Mouse (Mus musculus): ENCODE measurements around the gene Gm2000. TPM values are rescaled to one million over a fixed set of nuclear protein-coding genes. Genes with fewer than 3 reads are reported as not detected.
"Not testable (repeated sequence)": the region's sequence is repeated elsewhere in the genome, so short reads cannot be mapped to it uniquely, and the experiment has no call there.

Gene Gm2000
- polyA plus RNA-seq, 1 experiment from 2014 or later = 833 TPM

- no peak overlapping the region for H3K4me2 ChIP-seq (ENCODE audit: low read depth, low read length)
- no peaks in the 10 kb centered on the region for H3K36me3 ChIP-seq (ENCODE audit: control insufficient read depth, insufficient read depth, low read length)
- H3K4me3 ChIP-seq (replicated peaks; ENCODE audit: low read length) = no peak overlapping the region
- no peak for ATAC-seq (ENCODE audit: insufficient read depth, low FRiP score)
- no peak overlapping the region for H3K27ac ChIP-seq (ENCODE audit: low read length)
- H3K27me3 ChIP-seq (ENCODE audit: control insufficient read depth, insufficient read depth, low read length) = no peaks in the 10 kb centered on the region
- no peaks in the 10 kb centered on the region for H3K4me1 ChIP-seq (ENCODE audit: control insufficient read depth, insufficient read depth, low read length)
- H3K9me3 ChIP-seq (replicated peaks; ENCODE audit: control insufficient read depth, low read length) = no peaks in the 10 kb centered on the region
- H3K9ac ChIP-seq (ENCODE audit: low read length) = no peak overlapping the region
- WGBS = 61% methylated on average over 3 of the region's 3 CpGs
These were observed 21.0 kb downstream of the Gm2000 start for GRCm38 (mm10) chr1:156386880-156387279.

- WGBS = 86% methylated on average over 4 of the region's 4 CpGs
- H3K9me3 ChIP-seq (replicated peaks; ENCODE audit: control insufficient read depth, low read length) = no peaks in the 10 kb centered on the region
- no peaks in the 10 kb centered on the region for H3K36me3 ChIP-seq (ENCODE audit: control insufficient read depth, insufficient read depth, low read length)
- H3K4me1 ChIP-seq (ENCODE audit: control insufficient read depth, insufficient read depth, low read length) = no peaks in the 10 kb centered on the region
- H3K4me3 ChIP-seq (replicated peaks; ENCODE audit: low read length) = no peak overlapping the region
- no peak overlapping the region for H3K4me2 ChIP-seq (ENCODE audit: low read depth, low read length)
- no peaks in the 10 kb centered on the region for H3K27me3 ChIP-seq (ENCODE audit: control insufficient read depth, insufficient read depth, low read length)
- no peak overlapping the region for H3K27ac ChIP-seq (ENCODE audit: low read length)
- ATAC-seq (ENCODE audit: insufficient read depth, low FRiP score) = no peak
- no peak overlapping the region for H3K9ac ChIP-seq (ENCODE audit: low read length)
These were observed 27.3 kb downstream of the Gm2000 start for GRCm38 (mm10) chr1:156393148-156393547.

DNA sequence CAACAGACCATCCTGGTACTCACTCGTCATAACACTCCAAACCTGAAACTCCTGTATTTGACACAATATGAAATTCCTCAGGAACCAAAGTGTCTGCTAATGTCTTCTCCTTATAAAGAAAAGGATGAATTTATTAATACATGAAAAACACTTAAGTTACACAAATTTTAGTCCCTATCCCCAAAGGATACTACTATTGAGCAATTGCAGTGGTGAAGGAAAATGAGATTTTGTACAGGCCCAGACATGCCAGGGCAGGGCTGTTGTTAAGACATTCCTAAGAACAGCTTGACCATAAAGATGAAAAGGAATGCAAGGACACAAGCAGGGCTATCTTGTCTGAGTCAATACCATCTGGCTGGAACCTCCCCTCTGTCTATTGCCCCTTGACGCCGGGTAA is 34.3 kb downstream of the Gm2000 start:
- not testable (repeated sequence) for H3K9me3 ChIP-seq (replicated peaks; ENCODE audit: control insufficient read depth, low read length); H3K4me1 ChIP-seq (ENCODE audit: control insufficient read depth, insufficient read depth, low read length); H3K27me3 ChIP-seq (ENCODE audit: control insufficient read depth, insufficient read depth, low read length); H3K36me3 ChIP-seq (ENCODE audit: control insufficient read depth, insufficient read depth, low read length); H3K4me2 ChIP-seq (ENCODE audit: low read depth, low read length); H3K9ac ChIP-seq (ENCODE audit: low read length); ATAC-seq (ENCODE audit: insufficient read depth, low FRiP score); H3K27ac ChIP-seq (ENCODE audit: low read length); H3K4me3 ChIP-seq (replicated peaks; ENCODE audit: low read length)
- WGBS = 75% methylated on average over 3 of the region's 3 CpGs

GRCm38 (mm10) chr1:156402491-156402890 is 36.7 kb downstream of the Gm2000 start:
- ATAC-seq (ENCODE audit: insufficient read depth, low FRiP score) = no peak
- H3K9ac ChIP-seq (ENCODE audit: low read length) = no peak overlapping the region
- no peaks in the 10 kb centered on the region for H3K9me3 ChIP-seq (replicated peaks; ENCODE audit: control insufficient read depth, low read length)
- no peaks in the 10 kb centered on the region for H3K36me3 ChIP-seq (ENCODE audit: control insufficient read depth, insufficient read depth, low read length)
- WGBS = 66% methylated on average over 2 of the region's 2 CpGs
- no peaks in the 10 kb centered on the region for H3K27me3 ChIP-seq (ENCODE audit: control insufficient read depth, insufficient read depth, low read length)
- H3K4me2 ChIP-seq (ENCODE audit: low read depth, low read length) = no peak overlapping the region
- H3K4me3 ChIP-seq (replicated peaks; ENCODE audit: low read length) = no peak overlapping the region
- H3K4me1 ChIP-seq (ENCODE audit: control insufficient read depth, insufficient read depth, low read length) = no peaks in the 10 kb centered on the region
- H3K27ac ChIP-seq (ENCODE audit: low read length) = no peak overlapping the region

DNA sequence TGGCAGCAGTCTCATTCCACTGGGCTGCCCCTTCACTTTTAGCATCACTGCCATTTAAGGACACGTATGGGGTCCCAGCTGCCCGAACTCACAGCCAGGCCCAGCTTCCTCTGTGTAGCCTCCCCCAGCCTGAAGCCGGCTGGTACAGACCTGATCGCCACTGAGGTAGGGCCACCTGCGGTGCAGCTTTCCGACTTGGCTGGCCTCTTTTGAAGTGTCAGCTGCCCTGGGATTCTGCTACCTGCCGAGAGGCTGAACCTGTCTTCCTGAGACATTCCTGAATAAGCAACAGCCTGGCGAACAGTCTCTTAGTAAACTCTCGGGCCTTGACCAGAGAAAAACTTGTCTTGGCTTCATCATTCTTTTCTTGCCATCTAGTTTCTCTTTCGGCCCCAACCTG is 37.4 kb downstream of the Gm2000 start:
- no peaks in the 10 kb centered on the region for H3K9me3 ChIP-seq (replicated peaks; ENCODE audit: control insufficient read depth, low read length)
- H3K4me3 ChIP-seq (replicated peaks; ENCODE audit: low read length) = no peak overlapping the region
- WGBS = 55% methylated on average over 10 of the region's 10 CpGs
- H3K4me2 ChIP-seq (ENCODE audit: low read depth, low read length) = no peak overlapping the region
- H3K4me1 ChIP-seq (ENCODE audit: control insufficient read depth, insufficient read depth, low read length) = no peaks in the 10 kb centered on the region
- no peaks in the 10 kb centered on the region for H3K27me3 ChIP-seq (ENCODE audit: control insufficient read depth, insufficient read depth, low read length)
- no peaks in the 10 kb centered on the region for H3K36me3 ChIP-seq (ENCODE audit: control insufficient read depth, insufficient read depth, low read length)
- no peak overlapping the region for H3K27ac ChIP-seq (ENCODE audit: low read length)
- no peak overlapping the region for H3K9ac ChIP-seq (ENCODE audit: low read length)
- ATAC-seq (ENCODE audit: insufficient read depth, low FRiP score) = no peak

- 40% methylated on average over 3 of the region's 3 CpGs for WGBS
- no peaks in the 10 kb centered on the region for H3K4me1 ChIP-seq (ENCODE audit: control insufficient read depth, insufficient read depth, low read length)
- H3K9me3 ChIP-seq (replicated peaks; ENCODE audit: control insufficient read depth, low read length) = no peaks in the 10 kb centered on the region
- no peak overlapping the region for H3K9ac ChIP-seq (ENCODE audit: low read length)
- H3K4me2 ChIP-seq (ENCODE audit: low read depth, low read length) = no peak overlapping the region
- H3K27ac ChIP-seq (ENCODE audit: low read length) = no peak overlapping the region
- ATAC-seq (ENCODE audit: insufficient read depth, low FRiP score) = no peak
- no peaks in the 10 kb centered on the region for H3K27me3 ChIP-seq (ENCODE audit: control insufficient read depth, insufficient read depth, low read length)
- H3K4me3 ChIP-seq (replicated peaks; ENCODE audit: low read length) = no peak overlapping the region
- no peaks in the 10 kb centered on the region for H3K36me3 ChIP-seq (ENCODE audit: control insufficient read depth, insufficient read depth, low read length)
These were observed 42.2 kb downstream of the Gm2000 start for GRCm38 (mm10) chr1:156408004-156408403.

- Histone ChIP-seq H3K27me3 (ENCODE audit: control insufficient read depth, insufficient read depth, low read length) (no peaks in the 10 kb centered on the region), H3K9me3 (replicated peaks; ENCODE audit: control insufficient read depth, low read length) (no peaks in the 10 kb centered on the region), H3K4me2 (ENCODE audit: low read depth, low read length) (no peak overlapping the region), H3K4me3 (replicated peaks; ENCODE audit: low read length) (no peak overlapping the region), H3K4me1 (ENCODE audit: control insufficient read depth, insufficient read depth, low read length) (no peaks in the 10 kb centered on the region), H3K36me3 (ENCODE audit: control insufficient read depth, insufficient read depth, low read length) (no peaks in the 10 kb centered on the region), H3K27ac (ENCODE audit: low read length) (no peak overlapping the region), H3K9ac (ENCODE audit: low read length) (no peak overlapping the region)
- no peak for ATAC-seq (ENCODE audit: insufficient read depth, low FRiP score)
- WGBS = 61% methylated on average over 4 of the region's 4 CpGs
These were observed 42.7 kb downstream of the Gm2000 start for GRCm38 (mm10) chr1:156408521-156408920.

Other genes starting within 250 kb of the Gm2000 start
- 4.2 and 4.5 TPM in 2 replicates for gene Fam163a, start 161.0 kb upstream of the Gm2000 start, polyA plus RNA-seq (2015; fragmentation: Nextera tagmentation; extraction: Ambion mirVana)
- 0.55 and 0.62 TPM in 2 replicates for gene Tdrd5, start 62.4 kb upstream of the Gm2000 start, polyA plus RNA-seq (2015; fragmentation: Nextera tagmentation; extraction: Ambion mirVana)
- gene Nphs2, start 55.3 kb upstream of the Gm2000 start, polyA plus RNA-seq (2015; fragmentation: Nextera tagmentation; extraction: Ambion mirVana) = not detected in 2 replicates
- 0.22 and 0.29 TPM in 2 replicates for gene Axdnd1, start 55.1 kb downstream of the Gm2000 start, polyA plus RNA-seq (2015; fragmentation: Nextera tagmentation; extraction: Ambion mirVana)
- 44.7 and 46.8 TPM in 2 replicates for gene Soat1, start 108.3 kb downstream of the Gm2000 start, polyA plus RNA-seq (2015; fragmentation: Nextera tagmentation; extraction: Ambion mirVana)
- gene Gm10031, start 158.0 kb downstream of the Gm2000 start, polyA plus RNA-seq (2015; fragmentation: Nextera tagmentation; extraction: Ambion mirVana) = 0.09 and 1.00 TPM in 2 replicates
- gene Abl2, start 192.7 kb downstream of the Gm2000 start, polyA plus RNA-seq (2015; fragmentation: Nextera tagmentation; extraction: Ambion mirVana) = 3.1 and 3.6 TPM in 2 replicates

All from stomach, embryonic 16.5 days (tissue).